Mouse (Mus musculus) adrenal gland, postnatal 10 days (tissue): Measurements from ENCODE around the gene Rbms3. TPM values are rescaled to one million over a fixed set of nuclear protein-coding genes. Genes with fewer than 3 reads are reported as not detected.

Source experiments
- DNase-seq: peaks from one replicate; pipeline ENCODE4 v3.0.0; 2021; ENCODE audit warnings: mixed read lengths
- total RNA-seq, 2 experiments: library from RNA; stranded (reverse); gene quantifications; 2 replicates each; pipeline ENCODE4 v1.2.3; 2021

Rbms3 gene
- total RNA-seq, 2 experiments from 2014 or later = 26.0 to 36.4 TPM

- DNase-seq = peak; percentile 43
Measured at GRCm38 (mm10) chr9:117373164-117373741, 256.5 kb downstream of the Rbms3 start.

DNA sequence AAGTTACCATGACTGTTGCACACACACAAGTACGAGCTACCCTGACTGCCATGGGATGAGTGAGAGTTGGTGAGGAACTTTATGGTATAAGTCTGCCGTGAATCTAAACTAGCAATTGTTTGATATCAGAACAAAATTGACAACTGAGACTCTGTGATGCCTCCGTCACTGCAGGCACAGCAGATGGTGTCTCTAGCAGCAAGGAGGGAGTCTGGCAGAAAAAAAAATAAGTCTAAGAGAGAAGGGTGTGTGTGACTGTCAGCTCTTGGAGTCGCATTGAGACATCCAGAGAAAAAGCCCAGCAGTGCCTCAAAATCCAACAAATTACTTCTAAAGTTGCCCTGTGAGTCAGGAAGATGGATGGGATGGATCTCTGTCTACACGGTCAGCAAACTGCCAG lies 257.7 kb downstream of the Rbms3 start:
- DNase-seq = no peak

GRCm38 (mm10) chr9:117370086-117370485 lies 259.6 kb downstream of the Rbms3 start:
- DNase-seq = no peak

DNA sequence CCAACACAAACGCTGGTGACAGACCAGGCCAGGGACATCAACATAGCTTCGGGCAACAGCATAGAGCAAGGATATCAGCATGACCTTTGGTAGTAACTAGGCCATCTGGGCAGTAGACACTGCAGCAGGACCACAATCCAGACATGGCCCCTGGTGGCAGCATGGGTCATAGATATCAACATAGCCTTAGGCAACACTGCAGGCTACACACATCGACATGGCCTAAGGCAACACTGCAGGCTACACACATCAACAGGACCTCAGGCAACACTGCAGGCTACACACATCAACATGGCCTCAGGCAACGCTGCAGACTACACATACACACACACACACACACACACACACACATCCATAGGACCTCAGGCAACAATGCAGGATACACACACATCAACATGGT lies 261.7 kb downstream of the Rbms3 start:
- no peak for DNase-seq

GRCm38 (mm10) chr9:117364610-117365009 lies 265.1 kb downstream of the Rbms3 start:
- no peak for DNase-seq

DNA sequence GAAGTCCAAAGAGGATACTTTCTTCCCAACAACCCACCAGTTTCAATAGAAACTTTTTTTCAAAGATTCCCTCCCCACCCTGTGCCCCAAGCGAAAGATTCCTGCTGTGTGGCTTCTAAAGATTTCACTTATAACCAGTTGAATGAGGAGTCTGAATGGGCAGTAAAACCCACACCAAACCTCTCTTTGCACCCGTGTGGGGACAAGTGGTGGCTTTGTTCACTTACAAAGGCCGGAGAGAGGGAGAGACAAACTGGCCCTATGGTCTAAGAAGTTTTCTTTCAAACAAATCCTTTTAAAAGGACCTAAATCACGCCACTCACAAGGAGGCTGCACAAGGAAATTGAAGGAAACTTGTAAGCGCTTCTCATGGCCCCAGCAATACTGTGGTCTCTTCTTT lies 268.3 kb downstream of the Rbms3 start:
- DNase-seq = no peak

DNA sequence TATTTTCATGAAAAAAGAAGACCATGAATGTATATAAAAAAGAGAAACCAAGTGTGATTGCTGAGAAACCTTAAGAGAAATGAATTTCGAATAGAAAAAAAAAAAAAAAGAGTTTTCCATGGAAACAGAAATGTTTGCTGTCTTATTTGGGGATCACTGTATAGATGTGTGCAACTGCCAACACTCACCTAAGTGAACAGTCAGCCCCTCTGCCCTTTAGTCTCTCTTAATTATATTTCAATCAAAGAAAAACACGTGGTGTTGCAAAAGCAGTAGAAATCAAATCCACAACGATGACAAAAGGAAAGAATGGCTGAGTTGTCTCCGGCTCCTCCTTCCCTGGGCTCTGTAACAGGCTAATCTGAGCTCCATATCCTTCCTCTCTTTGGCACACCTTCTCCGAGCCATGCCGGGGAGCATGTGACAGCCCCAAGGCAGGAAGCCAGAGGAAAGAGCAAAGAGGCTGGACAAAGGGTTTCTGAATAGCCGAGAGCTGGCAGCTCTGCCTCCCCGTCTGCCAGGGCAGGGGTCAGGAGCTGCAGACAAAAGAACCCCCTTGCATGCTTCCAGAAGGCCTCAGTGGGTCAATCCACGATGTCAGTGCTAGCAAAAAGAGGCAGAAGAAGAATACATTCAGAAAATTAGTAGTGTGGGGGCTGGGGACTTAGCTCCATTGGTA lies 272.8 kb downstream of the Rbms3 start:
- DNase-seq = peak; percentile 80

GRCm38 (mm10) chr9:117355501-117355900 lies 274.2 kb downstream of the Rbms3 start:
- DNase-seq = no peak

- DNase-seq = no peak
Measured at GRCm38 (mm10) chr9:117342336-117342735, 287.4 kb downstream of the Rbms3 start.

- peak; percentile 20 for DNase-seq
Measured at GRCm38 (mm10) chr9:117330681-117331080, 299.0 kb downstream of the Rbms3 start.

- no peak for DNase-seq
Measured at GRCm38 (mm10) chr9:117319271-117319670, 310.4 kb downstream of the Rbms3 start.

DNA sequence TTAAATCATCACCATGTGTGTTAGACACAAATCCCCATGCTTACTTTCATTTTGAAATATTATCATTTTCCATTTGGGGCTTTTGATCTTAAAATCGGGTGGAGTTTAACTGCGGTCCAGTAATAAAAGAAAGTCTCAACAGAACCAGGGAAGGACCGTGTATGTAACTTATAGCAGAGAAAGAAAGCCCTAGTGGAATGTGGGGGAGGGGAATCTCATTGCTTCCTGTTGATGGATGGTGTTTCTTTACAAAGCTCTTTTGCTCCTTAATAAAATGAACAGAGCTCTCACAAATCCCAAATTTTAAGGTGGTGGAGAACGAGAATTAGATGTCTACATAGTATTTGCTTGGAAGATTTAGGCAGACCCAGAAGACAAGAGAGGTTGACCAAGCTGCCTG lies 311.3 kb downstream of the Rbms3 start:
- no peak for DNase-seq

DNA sequence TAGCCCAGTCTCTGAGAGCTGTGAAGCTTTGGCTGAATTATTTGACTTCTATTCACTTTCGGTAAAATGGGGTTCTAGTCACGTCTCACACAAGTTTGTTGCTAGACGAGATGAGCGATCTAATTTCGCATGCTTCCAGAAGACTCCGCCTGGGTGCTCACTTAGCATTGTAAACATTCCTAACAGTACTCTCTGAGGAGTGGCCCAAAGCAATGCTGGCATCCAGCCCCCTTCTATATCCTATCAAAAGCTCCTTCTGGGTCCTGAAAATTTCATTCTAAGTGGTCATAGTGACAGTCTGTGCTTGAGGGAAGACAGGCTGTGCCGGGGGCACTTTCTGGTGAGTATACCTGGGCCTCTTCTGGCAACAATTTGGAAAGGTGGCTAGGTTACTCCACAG lies 312.5 kb downstream of the Rbms3 start:
- DNase-seq = no peak

- DNase-seq = no peak
Measured at GRCm38 (mm10) chr9:117313642-117314041, 316.1 kb downstream of the Rbms3 start.

- no peak for DNase-seq
Measured at GRCm38 (mm10) chr9:117309809-117310208, 319.9 kb downstream of the Rbms3 start.

- no peak for DNase-seq
Measured at GRCm38 (mm10) chr9:117298991-117299390, 330.7 kb downstream of the Rbms3 start.

DNA sequence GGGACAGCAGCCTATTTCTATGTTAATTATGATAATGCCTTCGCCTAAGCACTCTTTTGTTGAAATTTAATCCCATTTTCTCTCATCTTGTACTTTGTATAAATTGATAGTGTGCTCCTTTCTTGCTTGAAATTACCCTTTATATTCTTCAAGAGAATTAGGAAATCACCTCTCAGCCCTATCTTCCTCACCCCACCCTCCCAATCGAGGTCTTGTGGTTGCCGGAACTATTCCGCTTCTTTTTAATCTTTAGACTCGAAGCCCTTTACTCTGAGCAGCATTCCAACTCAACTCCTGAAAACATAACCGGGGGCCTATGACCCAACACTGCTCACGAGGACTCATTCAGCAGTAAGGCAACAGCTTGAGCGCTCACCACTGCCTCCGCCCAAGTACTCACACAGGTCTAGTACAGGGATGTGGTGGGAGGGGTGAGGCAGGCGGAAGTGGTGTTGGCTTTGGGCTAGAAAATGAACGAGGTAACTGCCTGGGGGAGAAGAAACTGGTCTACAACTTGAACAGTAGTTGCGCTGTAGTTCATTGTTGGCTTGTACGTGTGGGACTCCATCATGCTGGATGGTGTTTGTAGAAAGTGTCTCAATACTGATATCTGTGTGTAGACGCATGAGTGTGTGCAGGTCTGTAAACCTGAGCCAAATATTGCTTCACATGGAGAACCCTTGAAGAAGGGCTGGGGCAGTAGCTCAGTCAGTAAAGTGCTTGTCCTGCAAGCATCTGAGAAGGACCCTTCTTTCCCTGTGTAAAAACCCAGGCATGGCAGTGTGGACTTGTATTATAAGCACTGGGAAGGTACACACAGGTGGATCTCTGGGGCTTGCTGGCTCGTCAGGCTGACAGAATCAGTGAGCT lies 331.8 kb downstream of the Rbms3 start:
- no peak for DNase-seq

DNA sequence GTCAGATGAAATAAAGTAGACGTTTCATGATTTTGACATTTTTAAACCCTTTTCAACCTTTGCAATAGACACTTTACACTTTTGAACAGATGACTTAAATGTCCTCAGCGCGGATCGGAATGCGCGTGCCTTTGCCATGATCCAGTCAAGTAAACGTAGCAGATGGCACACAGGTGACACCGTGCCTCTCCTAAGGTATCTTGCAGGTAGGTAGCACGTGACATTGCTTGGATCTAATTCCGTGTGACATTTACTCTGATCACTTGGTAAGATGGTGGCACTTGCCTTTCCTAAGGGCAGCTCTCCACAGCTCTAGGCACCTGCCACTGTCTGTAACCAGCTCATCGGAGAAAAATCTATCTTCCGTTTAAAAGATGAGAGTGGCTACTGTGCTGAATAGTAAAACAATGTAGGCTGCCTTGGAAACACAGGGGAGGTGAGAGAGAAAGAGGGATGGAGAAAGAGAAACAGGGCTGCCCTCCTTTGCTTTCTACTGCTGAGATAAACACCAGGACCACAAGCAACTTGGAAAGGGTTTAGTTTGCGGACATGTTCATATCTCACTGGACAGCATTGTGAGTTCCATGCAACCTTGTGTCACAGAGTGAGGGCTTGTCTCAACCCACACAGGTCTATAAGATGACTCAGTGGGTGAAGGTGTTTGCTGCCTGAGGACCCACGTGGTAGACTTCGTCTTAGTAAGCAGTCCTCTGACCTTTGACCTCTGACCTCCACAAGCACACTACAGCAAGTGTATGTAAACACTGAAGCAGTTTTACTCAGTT lies 338.5 kb downstream of the Rbms3 start:
- DNase-seq = no peak

- no peak for DNase-seq
Measured at GRCm38 (mm10) chr9:117274846-117275245, 354.9 kb downstream of the Rbms3 start.

GRCm38 (mm10) chr9:117259614-117260013 lies 370.1 kb downstream of the Rbms3 start:
- no peak for DNase-seq

GRCm38 (mm10) chr9:117253361-117253760 lies 376.4 kb downstream of the Rbms3 start:
- peak; percentile 20 for DNase-seq

- peak; percentile 77 for DNase-seq
Measured at GRCm38 (mm10) chr9:117252411-117252861, 377.3 kb downstream of the Rbms3 start.
